Mouse (Mus musculus) heart, postnatal 25 days (tissue): Measurements from ENCODE around the gene Eef2k. TPM values are rescaled to one million over a fixed set of nuclear protein-coding genes. Genes with fewer than 3 reads are reported as not detected.

Experiments
- DNase-seq: peaks from one replicate; pipeline ENCODE4 v3.0.0; 2022; ENCODE audit warnings: low spot score
- intact Hi-C: fragments of 180-260 bp; cut with DNase I; formaldehyde crosslinking; loops from one replicate; pipeline ENCODE4 v1.15.1; 2025
- total RNA-seq, 2 experiments: library from RNA; stranded (reverse); gene quantifications; 2 replicates each; pipeline ENCODE4 v1.2.3; 2021

Eef2k gene
- 10 to 100 TPM; 27.7 to 32.5 TPM for total RNA-seq

DNA sequence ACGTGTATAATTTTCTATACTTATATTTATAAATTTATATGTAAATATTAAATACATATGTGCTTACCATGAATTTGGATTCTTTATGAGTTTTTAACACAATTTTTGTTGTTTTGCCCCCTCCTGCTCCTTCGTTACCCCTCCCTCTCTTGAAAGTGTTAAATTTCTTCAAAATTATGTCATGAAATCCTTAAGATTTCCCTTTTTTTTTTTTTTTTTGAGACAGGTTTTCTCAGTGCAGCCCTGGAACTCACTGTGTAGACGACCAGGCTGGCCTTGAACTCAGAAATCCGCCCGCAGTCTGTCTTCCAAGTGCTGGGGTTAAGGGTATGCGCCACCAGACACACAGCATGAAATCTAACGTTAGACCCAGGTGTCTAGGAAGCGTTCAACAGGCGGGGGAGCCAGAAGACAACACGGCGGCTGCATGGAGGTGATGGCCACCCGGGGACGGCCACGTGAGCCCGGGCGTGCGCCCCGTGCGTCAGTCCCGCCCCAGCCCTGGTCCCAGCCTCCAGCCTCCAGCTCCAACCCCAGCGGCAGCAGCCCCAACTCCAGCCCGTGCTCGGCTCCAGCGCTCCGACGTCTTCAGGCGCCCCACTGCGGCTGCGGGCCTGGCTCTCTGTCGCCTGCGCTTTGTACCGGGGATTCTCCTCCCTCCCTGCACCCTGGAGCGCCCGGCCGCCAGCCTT lies at the start of gene Eef2k:
Gene Eef2k (plus strand): TSS at position 487 of the 692 bp plus-strand sequence.
- intact Hi-C loops, result no loop called here
- peak; percentile 81 for DNase-seq

- intact Hi-C loops, result no loop called here
- no peak for DNase-seq
Observed at GRCm38 (mm10) chr7:120795544-120795943, 47.1 kb upstream of the Eef2k start.

DNA sequence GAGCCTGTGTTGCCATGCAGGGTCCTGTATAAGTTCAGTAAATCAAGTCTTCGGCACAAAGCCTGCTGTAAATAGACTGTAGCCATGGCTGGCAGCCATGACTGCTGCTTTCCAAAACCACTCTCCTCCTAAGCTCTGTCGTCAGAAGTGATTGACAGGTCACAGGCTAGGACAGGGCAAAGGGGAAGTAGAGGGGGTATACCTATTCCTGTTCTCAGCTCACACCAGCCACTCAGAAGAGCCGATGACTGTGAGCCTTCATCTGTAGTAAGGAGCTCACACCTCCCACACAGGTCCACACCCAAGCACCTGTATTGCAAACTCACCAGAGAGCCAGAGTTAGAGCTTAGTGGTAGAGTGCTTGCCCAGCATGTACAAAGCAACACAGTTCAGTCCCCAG lies 46.3 kb upstream of the Eef2k start:
- intact Hi-C loops, result no loop called here
- no peak for DNase-seq

GRCm38 (mm10) chr7:120803268-120803667 lies 39.4 kb upstream of the Eef2k start:
- intact Hi-C loops, result no loop called here
- DNase-seq, result no peak

DNA sequence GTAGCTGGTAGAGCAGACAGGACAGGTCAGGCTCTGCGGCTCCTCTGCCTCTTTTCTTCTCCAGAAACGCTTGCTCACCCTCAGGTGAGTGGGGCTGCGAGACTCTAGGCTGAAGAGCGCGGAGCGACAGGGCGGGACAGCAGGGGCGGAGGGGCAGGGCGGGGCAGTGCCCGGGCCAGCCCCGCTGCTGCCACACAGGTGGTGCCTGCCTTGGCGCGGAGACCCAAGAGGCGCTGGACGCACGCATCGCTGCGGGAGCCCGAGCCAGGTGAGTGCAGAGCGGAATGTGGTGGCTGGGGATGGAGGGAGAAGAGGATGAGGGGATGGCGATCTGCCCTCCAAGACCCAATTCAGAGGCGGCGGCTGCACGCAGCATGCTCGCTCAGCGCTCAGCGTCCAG lies 32.9 kb upstream of the Eef2k start:
- no peak for DNase-seq
- intact Hi-C loops, result no loop called here

DNA sequence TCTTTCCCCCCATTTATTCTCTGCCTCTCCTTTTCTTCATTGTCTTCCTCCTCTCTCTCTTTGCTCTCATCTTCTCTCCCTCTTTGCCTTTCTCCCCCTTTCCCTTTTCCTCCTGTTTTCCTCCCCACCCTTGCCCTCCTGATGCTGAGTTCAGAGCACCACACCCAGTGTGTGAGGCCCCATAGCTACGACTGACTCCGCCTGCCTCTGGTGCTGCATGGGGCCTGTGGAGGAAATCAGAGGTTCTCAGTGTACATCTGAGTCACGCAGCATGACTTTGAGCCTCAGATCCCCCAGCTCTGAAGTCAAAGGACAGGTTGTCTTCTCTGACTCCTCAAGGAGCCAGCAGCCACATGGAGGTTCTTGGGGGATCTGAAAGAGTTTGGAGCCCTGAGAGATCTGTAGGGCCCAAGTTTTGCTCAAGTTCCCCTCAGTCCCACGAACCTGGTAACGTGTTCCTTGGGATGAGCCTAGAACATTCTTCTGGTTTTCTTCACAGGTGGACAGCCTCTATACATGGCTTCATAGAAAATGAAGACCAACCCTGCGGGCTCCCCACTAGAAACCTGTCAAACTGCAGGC lies 30.7 kb upstream of the Eef2k start, which contains the start of gene Gm5737:
Gene Gm5737 (plus strand): TSS at position 532 of the 582 bp plus-strand sequence.
- intact Hi-C loops, result no loop called here
- DNase-seq, result no peak

DNA sequence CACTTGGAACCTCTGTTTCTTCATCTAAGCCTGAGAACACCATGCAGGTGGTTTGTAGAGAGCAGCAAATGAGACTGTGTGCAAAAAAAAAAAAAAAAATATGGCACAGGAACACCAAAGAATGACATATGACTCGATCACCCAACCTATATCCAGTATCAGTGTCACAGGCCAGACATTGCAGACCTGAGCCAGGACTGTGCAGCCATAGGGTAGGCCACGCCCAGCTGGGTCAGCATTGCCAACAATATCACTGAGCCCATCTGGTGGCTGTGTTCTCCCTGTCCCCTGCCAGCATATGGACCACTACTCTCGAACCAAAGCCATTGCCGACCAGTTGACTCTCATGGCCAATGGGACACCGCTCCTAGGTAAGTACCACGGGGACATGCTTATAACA lies 25.1 kb upstream of the Eef2k start:
- intact Hi-C loops, result no loop called here
- DNase-seq, result no peak

GRCm38 (mm10) chr7:120819386-120819785 lies 23.2 kb upstream of the Eef2k start:
- intact Hi-C loops, result no loop called here
- no peak for DNase-seq

DNA sequence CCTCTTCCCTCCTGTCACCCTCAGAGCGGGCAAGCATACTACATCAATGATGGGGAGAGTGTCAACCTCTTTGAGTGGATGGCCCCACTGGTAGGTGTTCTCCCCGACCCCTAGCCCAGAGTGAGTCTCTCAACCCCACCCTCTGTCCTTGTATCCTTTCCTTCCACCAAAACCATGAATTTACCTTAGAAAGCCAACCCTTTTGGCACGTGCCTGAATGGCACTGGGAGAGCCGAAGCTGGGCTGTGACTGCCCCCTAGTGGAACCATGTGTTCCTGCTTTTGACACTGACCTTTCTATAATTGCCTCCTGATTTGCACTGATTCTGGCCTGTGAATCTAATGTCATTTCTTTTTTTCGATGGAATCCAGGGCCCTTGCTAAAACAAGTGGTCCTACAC lies 19.4 kb upstream of the Eef2k start:
- no peak for DNase-seq
- intact Hi-C loops, result loop anchor here (2.0 to 10.0 kb wide), 4 partner anchors 66 to 188 kb away; partner anchors contain the start of genes Pdzd9, Uqcrc2 and Vwa3a

GRCm38 (mm10) chr7:120825097-120825496 lies 17.5 kb upstream of the Eef2k start:
- DNase-seq, result no peak
- intact Hi-C loops, result loop anchor here (10.0 kb wide), 1 partner anchor 190 kb away; the partner anchor contains the start of gene Uqcrc2

DNA sequence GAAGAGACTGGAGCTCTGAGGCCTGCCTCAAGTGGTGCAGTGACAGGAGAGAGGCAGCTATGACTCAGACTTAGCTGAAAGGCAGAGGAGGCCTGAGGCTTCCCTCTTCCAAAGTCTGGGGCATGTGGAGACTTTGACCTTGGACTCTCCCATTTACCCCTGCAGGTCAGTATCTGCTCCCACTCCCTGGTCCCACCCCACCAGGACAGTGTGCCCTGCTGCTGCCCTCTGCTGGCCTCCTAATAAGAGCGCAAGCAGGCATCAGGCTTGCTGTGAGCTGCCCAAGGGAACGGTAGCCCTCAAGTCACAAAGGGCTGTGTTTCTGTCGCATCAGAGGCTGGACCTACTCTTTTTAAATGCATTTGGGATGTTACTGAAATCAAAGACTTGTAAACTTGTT lies 16.2 kb upstream of the Eef2k start:
- no peak for DNase-seq
- intact Hi-C loops, result loop anchor here (10.0 kb wide), 1 partner anchor 192 kb away; the partner anchor contains the start of gene Uqcrc2

DNA sequence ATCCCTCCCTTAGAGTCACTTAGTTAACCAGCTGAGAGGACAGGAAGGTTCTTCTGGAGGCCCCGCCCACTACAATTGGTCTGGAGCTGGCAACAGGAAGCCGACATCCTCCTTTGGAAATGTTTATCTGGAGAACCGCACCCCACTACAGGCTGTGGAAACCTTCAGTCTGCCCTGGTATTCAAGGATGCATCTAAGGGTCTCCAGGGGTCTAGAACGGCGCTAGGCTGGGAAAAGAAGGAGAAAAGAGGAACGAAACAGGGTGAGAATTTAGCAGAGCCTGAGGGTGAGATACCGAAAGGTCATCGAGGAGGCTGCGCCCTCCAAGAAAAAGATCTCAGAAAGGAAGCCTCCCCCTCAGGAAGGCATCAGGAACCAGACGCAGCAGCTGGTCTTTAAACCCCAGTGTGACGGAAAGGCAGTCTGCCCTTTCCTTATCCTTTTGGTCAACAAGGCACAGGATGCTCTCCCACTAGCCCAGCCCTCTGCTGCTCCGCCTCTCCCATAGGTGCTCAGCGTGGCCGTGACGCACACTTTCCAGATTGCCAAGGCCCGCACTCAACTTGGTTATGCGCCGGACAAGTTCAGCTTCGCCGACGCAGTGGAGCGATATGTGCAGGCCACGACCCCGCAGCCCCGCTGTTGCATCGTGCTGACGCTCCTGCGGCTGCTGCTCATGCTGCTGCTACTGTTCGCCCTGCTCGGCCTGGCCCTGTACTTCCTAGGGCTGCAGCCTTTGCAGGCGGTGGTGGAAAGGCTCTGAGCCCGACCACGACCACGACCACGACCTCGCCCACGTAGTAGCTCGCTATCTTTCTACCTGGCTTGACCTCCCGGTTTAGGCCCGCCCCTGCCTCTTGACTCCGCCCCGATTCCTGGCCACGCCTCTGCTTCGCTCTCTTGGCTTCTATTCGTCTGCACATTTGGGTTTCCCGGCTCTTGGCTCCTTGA lies 11.9 kb upstream of the Eef2k start:
- intact Hi-C loops, result loop anchor here (10.0 kb wide), 2 partner anchors 204 to 284 kb away; partner anchors contain the start of gene Mettl9
- DNase-seq, result peak; percentile 59

- DNase-seq, result no peak
- intact Hi-C loops, result loop anchor here (10.0 kb wide), 2 partner anchors 200 to 280 kb away; partner anchors contain the start of gene Mettl9
Observed at GRCm38 (mm10) chr7:120834426-120834825, 8.2 kb upstream of the Eef2k start.

GRCm38 (mm10) chr7:120834863-120835372 lies 7.7 kb upstream of the Eef2k start:
- peak; percentile 49 for DNase-seq
- intact Hi-C loops, result loop anchor here (1.0 to 10.0 kb wide), 5 partner anchors 82 to 280 kb away; partner anchors contain the start of genes Cdr2, Mettl9, Mfsd13b and Polr3e

GRCm38 (mm10) chr7:120835449-120836359 lies 6.9 kb upstream of the Eef2k start:
- intact Hi-C loops, result loop anchor here (1.0 to 10.0 kb wide), 5 partner anchors 82 to 279 kb away; partner anchors contain the start of genes Cdr2, Mettl9, Mfsd13b and Polr3e
- peak; percentile 84 for DNase-seq

GRCm38 (mm10) chr7:120836361-120836760 lies 6.3 kb upstream of the Eef2k start:
- intact Hi-C loops, result loop anchor here (5.0 to 10.0 kb wide), 4 partner anchors 146 to 278 kb away; partner anchors contain the start of genes Cdr2, Mettl9 and Mfsd13b
- DNase-seq, result no peak

DNA sequence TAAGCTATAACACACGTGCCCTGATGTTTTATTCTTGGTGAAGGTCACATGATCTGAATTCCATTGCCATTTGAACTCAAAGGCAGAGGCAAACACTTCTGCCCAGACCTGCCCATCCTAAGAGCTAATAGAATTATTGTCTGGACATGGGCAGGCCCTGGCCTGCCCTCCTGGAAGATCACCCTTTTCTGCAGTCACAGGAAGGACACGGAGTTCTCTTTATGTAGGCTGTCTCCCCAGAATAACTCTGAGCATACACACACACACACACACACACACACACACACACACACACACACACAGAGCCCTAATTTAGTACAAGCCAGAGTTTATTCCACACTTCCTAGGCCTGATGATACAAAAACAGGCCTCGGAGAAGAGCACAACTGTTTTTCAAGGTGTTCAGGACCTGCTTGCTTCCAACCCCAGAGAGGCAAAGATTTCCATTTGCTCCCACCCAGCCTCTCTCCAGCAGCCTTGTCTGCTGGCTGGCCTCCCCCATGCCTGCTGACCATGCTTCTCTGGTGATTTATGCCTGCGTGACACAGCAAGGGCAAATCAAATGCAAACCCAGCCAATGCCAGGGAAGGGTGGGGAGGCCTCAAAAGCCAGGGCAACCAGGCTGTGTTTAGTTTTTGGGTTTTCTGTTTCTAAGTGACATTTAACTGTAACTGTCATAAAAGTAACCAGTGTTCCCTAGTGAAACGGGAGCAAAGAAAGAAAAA lies 4.0 kb upstream of the Eef2k start:
- DNase-seq, result no peak
- intact Hi-C loops, result loop anchor here (5.0 to 10.0 kb wide), 4 partner anchors 144 to 276 kb away; partner anchors contain the start of genes Cdr2, Mettl9 and Mfsd13b

- DNase-seq, result no peak
- intact Hi-C loops, result loop anchor here (5.0 to 10.0 kb wide), 4 partner anchors 143 to 275 kb away; partner anchors contain the start of genes Cdr2, Mettl9 and Mfsd13b
Observed at GRCm38 (mm10) chr7:120839786-120840185, 2.8 kb upstream of the Eef2k start.
